Mouse (Mus musculus) testis, adult 2 months (tissue): ENCODE data around the gene Wwc1.

Experiments
- CTCF ChIP-seq: fragments of 200-500 bp; IDR thresholded peaks from 2 replicates; pipeline ENCODE4 v1.5.1; 2012; ENCODE audit warnings: low read depth, mild to moderate bottlenecking, inconsistent platforms, low read length, moderate library complexity; ENCODE audit not compliant: control insufficient read depth, insufficient read depth, insufficient replicate concordance
- POLR2A ChIP-seq: fragments of 200-500 bp; IDR thresholded peaks from 2 replicates; pipeline ENCODE4 v1.6.1; 2012; ENCODE audit warnings: low read depth, mild to moderate bottlenecking, inconsistent platforms, low read length, moderate library complexity; ENCODE audit not compliant: control insufficient read depth

GRCm38 (mm10) chr11:35919856-35920503, 60.3 kb downstream of the Wwc1 start:
- TF ChIP-seq POLR2A (no peak), CTCF (no peak)
